Mouse (Mus musculus) heart, postnatal 14 days (tissue): ENCODE results near the gene Tmem120a. TPM values are rescaled to one million over a fixed set of nuclear protein-coding genes. Genes with fewer than 3 reads are reported as not detected.

ENCODE experiments used
- DNase-seq, 2 experiments: peaks; one replicate each; pipeline ENCODE4 v3.0.0; 2021 to 2022
- intact Hi-C: fragments of 180-260 bp; cut with DNase I; formaldehyde crosslinking; loops from one replicate; pipeline ENCODE4 v1.15.1; 2025
- total RNA-seq, 2 experiments: library from RNA; stranded (reverse); gene quantifications; 2 replicates each; pipeline ENCODE4 v1.2.3; 2021

Gene Tmem120a
- total RNA-seq, 2 experiments from 2014 or later, result 10.0 to 10.3 TPM

- intact Hi-C loops, result no loop called here
- DNase-seq, result no peak
These were observed 8.5 kb downstream of the Tmem120a start for GRCm38 (mm10) chr5:135735741-135736140.

GRCm38 (mm10) chr5:135734057-135734680 lies 10.1 kb downstream of the Tmem120a start:
- DNase-seq, result no peak
- intact Hi-C loops, result no loop called here

- intact Hi-C loops, result no loop called here
- DNase-seq, result no peak
These were observed 11.2 kb downstream of the Tmem120a start for GRCm38 (mm10) chr5:135733071-135733470.

GRCm38 (mm10) chr5:135731322-135731721 lies 12.9 kb downstream of the Tmem120a start:
- no peak for DNase-seq
- intact Hi-C loops, result no loop called here

GRCm38 (mm10) chr5:135730916-135731315 lies 13.3 kb downstream of the Tmem120a start:
- intact Hi-C loops, result no loop called here
- no peak for DNase-seq

- no peak for DNase-seq
- intact Hi-C loops, result no loop called here
These were observed 14.0 kb downstream of the Tmem120a start for GRCm38 (mm10) chr5:135730278-135730677.

GRCm38 (mm10) chr5:135729351-135729750 lies 14.9 kb downstream of the Tmem120a start:
- DNase-seq, result no peak
- intact Hi-C loops, result no loop called here

GRCm38 (mm10) chr5:135728361-135728760 lies 15.9 kb downstream of the Tmem120a start:
- no peak for DNase-seq
- intact Hi-C loops, result no loop called here

GRCm38 (mm10) chr5:135727871-135728270 lies 16.4 kb downstream of the Tmem120a start:
- intact Hi-C loops, result loop anchor here (2.0 kb wide), 1 partner anchor 39 kb away; no protein-coding TSS in a partner anchor
- no peak for DNase-seq

GRCm38 (mm10) chr5:135726641-135727346 lies 17.5 kb downstream of the Tmem120a start:
- intact Hi-C loops, result loop anchor here (2.0 kb wide), 1 partner anchor 38 kb away; no protein-coding TSS in a partner anchor
- peak; percentile 55 to 67 for DNase-seq

GRCm38 (mm10) chr5:135725991-135726390 lies 18.3 kb downstream of the Tmem120a start:
- intact Hi-C loops, result loop anchor here (2.0 kb wide), 1 partner anchor 37 kb away; no protein-coding TSS in a partner anchor
- DNase-seq, result no peak

- intact Hi-C loops, result no loop called here
- peak; percentile 50 to 53 for DNase-seq
These were observed 18.8 kb downstream of the Tmem120a start for GRCm38 (mm10) chr5:135725391-135725841.

GRCm38 (mm10) chr5:135724536-135725322 lies 19.5 kb downstream of the Tmem120a start:
- intact Hi-C loops, result no loop called here
- DNase-seq, result peak in 1 of 2 experiments; percentile 40

- DNase-seq, result no peak
- intact Hi-C loops, result no loop called here
These were observed 21.0 kb downstream of the Tmem120a start for GRCm38 (mm10) chr5:135723165-135723751.

GRCm38 (mm10) chr5:135722121-135722520 lies 22.1 kb downstream of the Tmem120a start:
- intact Hi-C loops, result no loop called here

GRCm38 (mm10) chr5:135721076-135721475 lies 23.2 kb downstream of the Tmem120a start:
- no peak for DNase-seq
- intact Hi-C loops, result no loop called here

More at GRCm38 (mm10) chr5:135722121-135722520, 22.1 kb downstream of the Tmem120a start:
- DNase-seq, result peak; percentile 51 to 82

- DNase-seq, result no peak
- intact Hi-C loops, result no loop called here
These were observed 24.1 kb downstream of the Tmem120a start for GRCm38 (mm10) chr5:135720121-135720520.

GRCm38 (mm10) chr5:135719586-135720120 lies 24.6 kb downstream of the Tmem120a start:
- intact Hi-C loops, result no loop called here
- DNase-seq, result no peak

GRCm38 (mm10) chr5:135715624-135716023 lies 28.6 kb downstream of the Tmem120a start:
- no peak for DNase-seq
- intact Hi-C loops, result no loop called here
